Mouse (Mus musculus) kidney, embryonic 15.5 days (tissue): ENCODE results near the gene Gm3839. TPM values are rescaled to one million over a fixed set of nuclear protein-coding genes. Genes with fewer than 3 reads are reported as not detected.

Experiments
- microRNA-seq: library from miRNA; unstranded; fragments of <30 nt; microRNA quantifications from one replicate; pipeline ENCODE4, GENCODE M21; 2016
- polyA plus RNA-seq: library from polyadenylated mRNA; unstranded; fragments of >200 nt; fragmentation: Nextera tagmentation; extraction: Ambion mirVana; gene quantifications from 2 replicates; pipeline ENCODE4 v1.2.1, GENCODE M21; 2015

The Gm3839 gene
- polyA plus RNA-seq, 1 experiment from 2014 or later: 1.6 TPM

Small RNA genes within 50 kb of the gene (microRNA-seq; reads per million reads assigned to microRNA genes)
- not detected for gene Mir5124b

Other genes starting within 250 kb of the Gm3839 start
- 5.0 and 5.1 TPM in 2 replicates for gene Fhit, start 194.7 kb downstream of the Gm3839 start, polyA plus RNA-seq
- 39.9 and 40.4 TPM in 2 replicates for gene Ptprg, start 196.8 kb upstream of the Gm3839 start, polyA plus RNA-seq